Mouse (Mus musculus): ENCODE data around the gene Tmc8.
"Not testable (repeated sequence)": the region's sequence is repeated elsewhere in the genome, so short reads cannot be mapped to it uniquely, and the experiment has no call there.

Gene Tmc8

GRCm38 (mm10) chr11:117797511-117798159 lies 15.8 kb downstream of the Tmc8 start, which contains the start of gene 6030468B19Rik:
Gene 6030468B19Rik (plus strand): TSS chr11:117797660.
- no peak for DNase-seq (ENCODE audit: low spot score)

DNA sequence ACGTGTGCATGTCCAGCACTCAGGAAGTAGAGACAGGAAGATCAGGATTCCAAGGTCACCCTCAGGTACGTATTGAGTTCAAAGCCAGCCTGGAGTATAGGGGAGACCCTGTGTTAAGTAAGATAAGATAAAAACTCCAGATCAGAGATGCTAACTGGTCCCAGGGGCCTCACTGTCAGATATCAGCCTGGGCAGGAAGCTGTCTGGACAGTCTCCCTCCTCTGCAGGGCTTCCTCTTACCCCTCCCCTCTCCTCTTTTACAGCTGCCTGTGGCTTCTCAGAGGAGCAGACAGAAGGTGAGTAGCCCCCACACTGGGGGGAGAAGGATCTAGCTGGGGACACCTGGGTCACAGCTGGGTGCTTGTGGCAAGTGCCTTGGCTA lies 16.3 kb downstream of the Tmc8 start:
- no peak for DNase-seq (ENCODE audit: low spot score)

DNA sequence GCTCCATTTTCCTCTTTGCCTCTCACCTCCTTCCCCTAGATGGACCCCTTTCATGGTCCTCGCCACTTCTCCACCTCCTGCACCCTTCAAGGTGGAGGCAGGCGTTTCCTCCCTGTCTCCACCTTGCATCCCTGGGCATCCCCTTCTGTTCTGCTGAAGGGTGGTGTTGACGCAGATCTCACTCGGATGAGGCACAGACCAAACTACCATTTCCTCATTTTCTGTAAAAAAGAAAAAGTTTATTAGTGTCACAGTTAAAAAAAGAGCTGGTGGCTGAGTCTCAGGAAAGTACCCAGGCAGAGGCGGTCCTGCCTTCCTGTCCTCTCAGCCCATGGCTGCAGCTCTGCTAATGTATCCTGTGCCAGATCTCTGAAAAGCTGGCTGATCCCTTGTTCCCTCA lies 17.3 kb downstream of the Tmc8 start:
- no peak for DNase-seq (ENCODE audit: low spot score)

DNA sequence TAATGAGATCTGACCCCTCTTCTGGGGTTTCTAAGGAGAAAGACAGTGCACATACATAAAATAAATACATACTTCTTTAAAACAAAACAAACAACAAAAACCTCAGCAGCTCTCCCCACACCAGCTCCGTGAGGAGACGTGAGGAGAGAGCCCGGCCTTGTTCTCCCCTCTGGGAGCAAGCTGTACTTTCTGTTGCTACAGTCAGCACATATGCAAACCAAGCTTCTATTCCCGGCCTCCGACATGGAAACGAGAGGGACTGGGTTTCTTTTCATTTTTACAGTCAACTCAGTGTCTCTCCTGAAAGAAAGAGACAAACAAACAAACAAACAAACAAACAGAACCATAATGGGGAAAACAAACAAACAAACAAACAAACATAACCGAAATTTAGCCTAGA lies 18.2 kb downstream of the Tmc8 start:
- DNase-seq (ENCODE audit: low spot score): no peak

GRCm38 (mm10) chr11:117801650-117802049 lies 19.8 kb downstream of the Tmc8 start:
- no peak for DNase-seq (ENCODE audit: low spot score)

DNA sequence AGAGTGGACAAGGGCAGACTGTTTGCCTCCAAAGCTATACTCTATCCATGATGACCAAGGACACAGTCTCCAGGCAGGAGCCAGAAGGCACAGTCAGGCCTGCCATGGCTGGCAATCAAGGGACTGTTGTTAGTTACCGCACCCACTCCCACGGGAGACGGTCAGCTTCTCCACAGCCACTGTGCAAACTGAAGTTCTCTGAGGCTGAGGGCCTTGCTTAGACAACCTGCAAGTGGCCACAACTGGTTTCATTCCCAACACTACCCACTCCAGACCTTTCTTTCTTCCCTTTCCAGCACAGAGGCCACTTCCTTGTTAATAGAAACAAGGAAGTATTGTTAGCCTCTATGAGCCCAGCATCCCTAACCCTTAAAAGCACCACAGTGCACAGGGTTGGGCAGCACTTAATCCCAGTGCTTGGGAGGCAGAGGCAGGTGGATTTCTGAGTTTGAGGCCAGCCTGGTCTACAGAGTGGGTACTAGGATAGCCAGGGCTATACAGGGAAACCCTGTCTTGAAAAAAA lies 21.4 kb downstream of the Tmc8 start:
- DNase-seq (ENCODE audit: low spot score): no peak

- no peak for DNase-seq (ENCODE audit: low spot score)
Measured at GRCm38 (mm10) chr11:117806781-117807180, 24.9 kb downstream of the Tmc8 start.

- DNase-seq (ENCODE audit: low spot score): peak; percentile 85
Measured at GRCm38 (mm10) chr11:117809407-117810311, 27.8 kb downstream of the Tmc8 start, which contains the start of the genes Gm20708 and Syngr2. Gene Gm20708 (plus strand): TSS chr11:117809668. Gene Syngr2 (plus strand): TSS chr11:117809668.

DNA sequence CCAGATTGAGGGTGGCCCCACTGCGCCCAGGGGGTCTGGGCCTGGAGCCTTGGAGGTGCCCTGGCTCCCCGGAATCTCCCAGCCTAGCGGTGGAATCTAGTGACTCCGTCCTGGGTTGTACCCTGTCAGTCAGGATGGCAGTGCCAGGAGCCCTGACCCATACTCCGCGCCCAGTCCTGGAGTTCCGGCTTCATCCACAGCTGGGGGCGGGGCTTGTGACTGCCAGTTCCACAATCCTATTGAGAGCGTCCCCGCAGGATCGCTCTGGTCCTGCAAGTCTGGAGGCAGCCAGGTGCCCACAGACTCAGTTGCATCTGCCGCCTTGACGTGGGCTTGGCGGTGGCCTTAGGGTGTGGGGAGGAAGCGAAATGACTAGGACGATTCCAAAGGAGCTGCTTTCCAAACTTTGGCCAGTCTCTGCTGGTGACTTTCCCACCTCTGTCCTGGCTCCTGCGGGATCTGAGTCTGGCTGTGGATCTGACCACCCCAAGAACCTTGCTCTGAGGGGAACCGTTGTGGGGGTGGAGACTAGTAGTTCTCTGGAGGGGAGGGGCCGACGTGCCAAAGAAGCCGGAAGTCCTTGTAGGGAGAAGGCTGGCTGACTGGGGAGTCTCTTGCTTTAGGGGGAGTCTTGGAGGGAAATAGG lies 28.6 kb downstream of the Tmc8 start:
- peak; percentile 88 for DNase-seq (ENCODE audit: low spot score)

GRCm38 (mm10) chr11:117813867-117814266 lies 32.0 kb downstream of the Tmc8 start:
- DNase-seq (ENCODE audit: low spot score): no peak

DNA sequence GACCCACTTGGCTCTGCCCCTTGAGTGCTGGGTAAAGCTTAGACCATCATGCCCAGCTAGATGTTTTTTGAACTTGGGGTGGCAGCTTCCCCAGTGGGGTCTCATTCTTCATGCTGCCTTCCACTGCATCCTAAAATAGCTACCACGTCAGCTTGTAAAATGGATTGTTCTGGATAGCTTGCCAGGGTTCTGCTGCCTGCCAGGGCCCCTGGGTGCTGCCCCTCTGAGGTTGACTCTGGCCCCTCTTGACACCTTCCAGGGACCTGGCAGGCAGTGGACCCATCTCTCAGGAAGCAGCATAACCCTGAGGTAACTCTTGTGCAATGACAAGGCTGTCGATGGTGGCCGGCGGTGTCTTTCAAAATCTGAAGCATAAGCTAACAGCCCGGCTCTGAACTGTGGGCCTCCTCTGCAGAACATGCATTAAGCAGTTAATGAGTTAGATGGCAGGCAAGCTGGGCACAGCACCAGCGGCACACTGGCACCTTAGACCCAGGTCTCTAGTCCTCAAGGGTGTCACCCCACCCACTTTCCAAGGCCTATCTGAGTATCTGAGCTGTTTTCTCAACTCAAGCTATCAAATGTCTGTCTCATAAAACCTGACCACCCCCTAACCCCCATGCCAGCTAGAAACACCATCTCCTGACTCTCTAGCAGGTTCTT lies 33.0 kb downstream of the Tmc8 start:
- no peak for DNase-seq (ENCODE audit: low spot score)

DNA sequence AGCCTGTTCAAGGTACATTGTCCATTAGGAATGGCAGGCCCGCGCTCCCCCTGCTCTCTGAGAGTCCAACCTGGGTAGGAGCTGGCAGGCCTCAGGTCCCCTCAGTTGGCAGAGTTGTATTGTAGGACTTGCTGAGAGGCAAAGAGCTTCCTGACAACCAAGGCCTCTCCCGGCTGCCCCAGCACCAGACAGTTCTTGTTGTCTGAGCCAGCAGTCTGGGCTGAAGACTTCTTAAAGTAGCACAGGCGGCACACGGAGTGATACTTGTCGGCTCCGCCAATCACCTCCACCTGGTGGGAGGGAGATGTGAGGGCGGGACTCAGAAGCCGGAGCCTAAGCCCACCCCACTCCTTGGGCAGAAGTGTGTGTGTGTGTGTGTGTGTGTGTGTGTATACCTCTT lies 34.0 kb downstream of the Tmc8 start:
- DNase-seq (ENCODE audit: low spot score): not testable (repeated sequence)

GRCm38 (mm10) chr11:117816389-117816996 lies 34.6 kb downstream of the Tmc8 start:
- DNase-seq (ENCODE audit: low spot score): no peak

GRCm38 (mm10) chr11:117819095-117819494 lies 37.2 kb downstream of the Tmc8 start:
- DNase-seq (ENCODE audit: low spot score): no peak

DNA sequence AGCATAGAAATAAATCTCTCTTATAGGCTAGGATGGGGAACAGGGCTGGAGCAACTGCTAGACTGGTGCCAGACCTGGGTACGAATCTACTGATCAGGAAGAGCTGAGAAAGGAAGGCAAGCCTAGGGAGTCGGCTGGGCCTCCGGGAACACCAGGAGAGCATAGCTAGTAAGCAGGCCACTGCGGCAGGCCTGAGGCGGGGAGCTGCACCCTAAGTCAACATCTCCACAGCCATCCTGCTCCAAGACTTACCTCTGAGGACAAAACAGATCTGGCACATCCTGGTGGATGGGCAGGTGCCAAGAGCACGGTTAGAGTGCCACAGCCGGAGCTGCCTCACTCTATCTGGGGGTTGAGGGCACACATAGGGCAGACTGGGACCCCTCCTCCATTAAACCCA lies 38.3 kb downstream of the Tmc8 start:
- no peak for DNase-seq (ENCODE audit: low spot score)

DNA sequence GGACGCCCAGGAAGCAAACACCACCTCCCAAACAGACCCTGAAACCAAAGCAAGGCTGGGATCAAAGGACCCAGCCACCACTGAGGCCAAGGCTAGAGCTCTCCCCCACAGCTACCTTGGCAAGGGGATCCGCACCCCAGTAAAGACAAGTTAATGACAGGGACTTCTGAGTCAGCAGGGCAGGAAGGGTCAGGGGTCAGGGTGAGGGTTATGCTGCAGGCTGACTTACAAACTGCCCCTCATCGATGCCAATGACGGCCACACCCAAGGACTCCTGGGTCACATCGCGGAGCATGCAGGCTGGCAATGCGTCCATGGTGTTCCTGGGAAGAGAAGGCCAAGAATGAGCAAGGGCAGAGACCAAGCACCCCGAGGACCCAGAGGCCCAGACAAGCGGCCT lies 40.0 kb downstream of the Tmc8 start:
- DNase-seq (ENCODE audit: low spot score): no peak

DNA sequence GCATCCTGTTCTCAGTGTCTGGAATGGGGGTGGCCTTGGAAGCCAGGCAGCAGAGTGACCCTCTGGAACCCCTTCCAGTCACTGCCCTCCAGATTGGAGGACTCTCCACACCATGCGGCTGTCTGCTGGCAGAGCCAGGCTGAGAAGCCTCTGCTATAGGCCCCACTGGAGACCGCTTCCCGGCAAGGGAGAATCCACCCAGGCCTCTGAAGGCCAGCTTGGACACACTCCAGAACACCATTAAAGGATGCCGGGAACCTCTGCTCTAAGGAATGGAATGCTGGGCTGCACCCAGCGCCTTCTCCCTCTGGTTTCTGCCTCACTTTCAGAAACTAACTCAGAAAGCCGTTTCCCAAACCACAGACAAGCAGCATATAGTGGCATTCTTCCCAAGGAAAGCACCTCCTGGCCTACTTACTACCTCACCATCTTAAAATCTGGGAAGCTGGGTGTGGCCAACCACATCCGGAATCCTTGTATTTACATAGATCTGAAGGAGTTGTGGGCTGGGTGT lies 40.9 kb downstream of the Tmc8 start:
- no peak for DNase-seq (ENCODE audit: low spot score)

DNA sequence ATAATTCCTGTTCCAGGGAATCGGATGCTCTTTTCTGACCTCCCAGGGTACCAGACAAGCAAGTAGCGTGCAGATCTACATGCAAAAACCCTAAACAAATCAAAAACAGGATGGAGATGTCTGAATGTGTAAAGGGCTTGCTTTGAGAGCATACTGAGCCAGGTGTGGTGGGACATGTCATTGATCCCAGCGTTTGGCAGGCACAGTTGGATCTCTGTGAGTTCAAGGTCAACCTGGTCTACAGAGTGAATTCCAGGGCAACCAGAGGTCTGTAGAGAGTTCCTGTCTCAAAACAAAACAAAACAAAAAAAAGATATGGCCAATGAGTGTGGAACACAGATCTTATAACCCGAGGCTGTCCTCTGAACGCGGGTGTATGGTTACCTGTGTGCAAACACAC lies 41.5 kb downstream of the Tmc8 start:
- no peak for DNase-seq (ENCODE audit: low spot score)

- DNase-seq (ENCODE audit: low spot score): peak; percentile 92
Measured at GRCm38 (mm10) chr11:117824060-117824969, 42.4 kb downstream of the Tmc8 start.
